Mouse (Mus musculus) embryonic fibroblast, embryonic 13.5 days (primary cell): ENCODE results near the gene Frem1.

ENCODE experiments used
- CTCF ChIP-seq: IDR thresholded peaks from 2 replicates; pipeline ENCODE4 v1.5.1; 2011; ENCODE audit warnings: mild to moderate bottlenecking, control low read depth, low read length, moderate library complexity, borderline replicate concordance; ENCODE audit not compliant: insufficient read depth
- POLR2A ChIP-seq: IDR thresholded peaks from 2 replicates; pipeline ENCODE4 v1.6.1; 2011; ENCODE audit warnings: low read depth, mild to moderate bottlenecking, control low read depth, low read length, moderate library complexity

DNA sequence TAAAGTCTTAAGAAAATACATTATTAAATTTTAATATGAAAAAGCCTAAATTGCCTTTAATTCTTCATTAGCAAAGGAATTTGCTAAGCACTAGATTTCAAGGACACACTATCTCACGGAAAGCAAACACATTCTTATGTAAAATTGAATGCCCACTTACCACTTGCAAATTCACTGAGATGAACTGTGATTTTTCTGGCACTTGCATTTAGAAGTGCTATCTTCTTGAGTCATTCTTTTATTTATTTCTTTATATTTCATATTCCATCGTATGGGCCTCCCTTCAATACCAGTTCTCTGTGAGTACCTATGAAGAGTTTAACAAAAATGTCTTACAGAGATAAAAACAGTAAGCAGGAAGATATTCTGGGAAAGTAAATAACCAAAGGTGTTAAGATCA is 198.3 kb downstream of the Frem1 start:
- TF ChIP-seq POLR2A: no peak
- no peak for TF ChIP-seq CTCF
